Mouse (Mus musculus) adrenal gland, postnatal 4 days (tissue): Measurements from ENCODE around the gene Bcan. TPM values are rescaled to one million over a fixed set of nuclear protein-coding genes. Genes with fewer than 3 reads are reported as not detected.

ENCODE experiments used
- DNase-seq, 2 experiments: peaks; one replicate each; pipeline ENCODE4 v3.0.0; 2021 to 2022; ENCODE audit warnings: low spot score in 2 of 2, mixed read lengths in 2 of 2
- long read RNA-seq, 2 experiments: library from polyadenylated mRNA; stranded (forward); transcript quantifications; one replicate each; pipeline ENCODE4 v2.0.0; 2021
- total RNA-seq, 2 experiments: library from RNA; stranded (reverse); gene quantifications; 2 replicates each; pipeline ENCODE4 v1.2.3; 2021

The Bcan gene
- total RNA-seq: 10 to 100 TPM; 29.2 to 30.6 TPM
- long read RNA-seq, experiment 1, transcript Bcan-201 (14 exons, 3,141 nt): major isoform, 5 of 16 reads
- long read RNA-seq, experiment 1, partial matches to known transcripts: 9 of 16 reads
- long read RNA-seq, experiment 1, other reads (novel, unspliced or antisense): 2 of 16 reads
- long read RNA-seq, experiment 2, transcript Bcan-201 (14 exons, 3,141 nt): major isoform, 20 of 64 reads
- long read RNA-seq, experiment 2, partial matches to known transcripts: 29 of 64 reads
- long read RNA-seq, experiment 2, other reads (novel, unspliced or antisense): 12 of 64 reads

DNA sequence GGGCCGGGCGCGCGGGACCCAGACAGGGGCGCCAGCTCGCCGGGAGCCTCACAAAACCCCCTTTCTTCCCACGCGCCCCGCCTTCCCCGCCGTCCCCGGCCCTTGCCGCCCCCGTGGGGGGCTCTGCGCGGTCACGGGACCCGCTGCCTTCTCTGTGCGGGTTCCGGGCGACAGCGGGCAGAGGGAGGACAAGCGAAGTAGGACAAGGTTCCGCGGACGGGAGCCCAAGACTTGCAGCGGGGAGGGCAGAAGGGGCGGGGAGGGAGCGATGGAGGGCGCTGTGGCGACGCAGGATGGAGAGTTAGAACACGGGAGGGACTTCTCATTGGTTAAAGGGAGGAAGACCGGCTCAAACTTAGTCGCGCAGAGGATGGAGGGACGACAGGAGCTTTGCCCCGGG lies at the start of gene Bcan:
Gene Bcan (minus strand): TSS at position 50 of the 400 bp plus-strand sequence.
- DNase-seq: no peak

DNA sequence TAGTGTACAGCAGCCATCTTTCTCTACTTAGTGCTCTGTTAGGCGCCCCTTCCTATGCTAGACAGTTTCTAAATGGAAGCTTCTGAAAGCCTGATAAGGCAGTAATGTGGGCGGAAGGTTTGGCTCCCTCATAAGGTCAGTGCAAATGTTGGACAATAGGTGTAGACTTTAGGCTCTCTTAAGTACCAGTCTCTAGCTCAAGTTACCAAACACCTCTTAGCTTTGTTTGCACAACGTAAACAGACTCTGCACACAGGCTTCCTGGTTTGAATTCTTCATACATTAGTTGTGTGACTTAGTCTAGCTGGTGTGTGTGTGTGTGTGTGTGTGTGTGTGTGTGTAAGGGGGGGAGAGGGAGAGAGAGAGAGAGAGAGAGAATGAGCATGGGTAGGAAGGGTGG lies 49.5 kb upstream of the Bcan start:
- no peak for DNase-seq

- DNase-seq: peak; percentile 39 to 73
Measured at GRCm38 (mm10) chr3:88042661-88043421, 42.8 kb upstream of the Bcan start, which contains the start of gene Gpatch4. TSS of gene Gpatch4 (plus strand) at chr3:88043108.

DNA sequence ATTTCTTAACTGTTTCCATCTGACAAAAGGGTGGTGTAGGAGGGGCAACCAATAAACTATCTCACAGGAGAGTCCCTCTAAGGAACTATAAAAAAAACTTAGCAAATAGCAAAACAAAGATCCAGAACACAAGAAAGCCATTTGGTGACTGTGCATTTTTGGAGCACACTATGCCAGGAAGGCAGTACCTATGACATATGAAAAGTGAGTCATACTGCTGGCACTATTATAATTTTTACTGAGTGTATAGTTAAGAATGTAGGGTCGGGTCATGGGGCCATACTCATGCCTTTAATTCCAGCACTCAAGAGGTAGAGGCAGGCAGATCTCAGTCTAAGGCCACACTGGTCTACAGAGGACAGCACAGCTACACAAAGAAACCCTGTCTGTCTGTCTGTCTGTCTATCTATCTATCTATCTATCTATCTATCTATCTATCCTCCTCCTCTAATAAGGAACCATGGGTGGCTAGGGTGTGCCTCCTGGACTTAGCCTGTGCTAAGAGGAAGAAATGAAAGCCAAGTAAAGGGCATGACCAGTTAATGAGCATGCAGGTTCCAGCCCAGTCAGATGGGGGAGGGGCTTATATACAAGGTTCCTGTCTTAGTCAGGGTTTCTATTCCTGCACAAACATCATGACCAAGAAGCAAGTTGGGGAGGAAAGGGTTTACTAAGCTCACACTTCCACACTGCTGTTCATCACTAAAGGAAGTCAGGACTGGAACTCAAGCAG lies 35.7 kb upstream of the Bcan start:
- DNase-seq: no peak

DNA sequence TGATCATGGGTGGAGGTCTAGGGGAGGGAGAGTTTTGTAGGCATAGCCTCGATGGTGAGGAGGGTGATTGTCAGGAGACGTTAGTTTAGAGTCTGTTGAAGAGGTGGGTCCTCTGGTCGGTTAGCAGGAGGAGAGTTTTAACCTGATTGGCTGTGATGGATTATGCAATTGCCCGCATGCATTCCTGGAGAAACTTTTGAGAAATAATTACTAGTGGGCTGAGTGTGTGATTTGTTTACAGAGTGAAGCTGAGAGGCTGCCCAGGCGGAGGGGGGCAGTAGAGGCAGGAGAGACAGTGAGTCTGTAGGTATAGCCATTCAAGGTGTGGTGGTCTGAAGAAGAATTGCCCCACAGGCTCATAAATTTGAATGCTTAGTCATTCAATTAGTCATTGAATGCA lies 33.5 kb upstream of the Bcan start:
- no peak for DNase-seq

DNA sequence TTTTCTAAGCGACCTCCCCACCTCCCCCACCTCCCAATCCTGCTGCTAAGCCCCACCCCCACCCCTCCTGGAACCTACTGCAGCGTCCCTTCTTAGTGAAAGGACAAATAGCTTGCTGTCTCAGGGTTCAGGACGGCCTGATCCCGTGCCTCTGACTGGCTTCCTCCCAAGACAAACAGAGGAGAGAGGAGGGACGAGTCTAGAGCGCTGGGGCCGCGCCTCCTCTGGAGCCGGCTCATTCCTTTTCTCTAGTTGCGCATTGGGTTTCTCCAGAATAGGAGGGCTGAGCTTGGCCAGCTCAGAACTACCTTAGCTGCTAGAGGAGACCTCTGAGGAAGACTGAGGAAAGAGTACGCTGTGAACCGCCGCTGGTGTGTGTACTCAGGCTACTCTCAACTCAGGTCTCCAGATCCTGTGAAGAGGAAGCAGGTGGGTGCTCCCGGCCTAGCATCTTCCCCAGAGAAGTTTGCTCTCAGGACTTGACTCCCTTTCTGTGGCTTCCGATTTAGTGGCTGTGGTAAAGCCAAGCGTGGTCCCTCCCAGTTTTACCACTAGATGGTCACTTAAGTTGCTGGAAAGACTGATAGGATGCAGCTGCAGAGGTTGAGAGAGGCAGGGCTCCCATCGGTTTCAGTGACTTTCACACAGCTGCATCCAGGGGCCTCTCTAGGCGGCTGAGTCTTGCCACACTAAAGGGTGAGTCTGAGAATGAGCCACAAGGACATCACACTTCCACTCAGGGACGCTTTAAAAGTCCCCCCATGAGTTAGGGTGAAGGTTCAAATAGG lies 30.8 kb upstream of the Bcan start:
- peak in 1 of 2 experiments; percentile 13 for DNase-seq

GRCm38 (mm10) chr3:88027434-88028186 lies 27.6 kb upstream of the Bcan start, which contains the start of gene Hapln2:
TSS of gene Hapln2 (minus strand) at chr3:88027583.
- no peak for DNase-seq

GRCm38 (mm10) chr3:88026823-88027222 lies 26.8 kb upstream of the Bcan start:
- no peak for DNase-seq

DNA sequence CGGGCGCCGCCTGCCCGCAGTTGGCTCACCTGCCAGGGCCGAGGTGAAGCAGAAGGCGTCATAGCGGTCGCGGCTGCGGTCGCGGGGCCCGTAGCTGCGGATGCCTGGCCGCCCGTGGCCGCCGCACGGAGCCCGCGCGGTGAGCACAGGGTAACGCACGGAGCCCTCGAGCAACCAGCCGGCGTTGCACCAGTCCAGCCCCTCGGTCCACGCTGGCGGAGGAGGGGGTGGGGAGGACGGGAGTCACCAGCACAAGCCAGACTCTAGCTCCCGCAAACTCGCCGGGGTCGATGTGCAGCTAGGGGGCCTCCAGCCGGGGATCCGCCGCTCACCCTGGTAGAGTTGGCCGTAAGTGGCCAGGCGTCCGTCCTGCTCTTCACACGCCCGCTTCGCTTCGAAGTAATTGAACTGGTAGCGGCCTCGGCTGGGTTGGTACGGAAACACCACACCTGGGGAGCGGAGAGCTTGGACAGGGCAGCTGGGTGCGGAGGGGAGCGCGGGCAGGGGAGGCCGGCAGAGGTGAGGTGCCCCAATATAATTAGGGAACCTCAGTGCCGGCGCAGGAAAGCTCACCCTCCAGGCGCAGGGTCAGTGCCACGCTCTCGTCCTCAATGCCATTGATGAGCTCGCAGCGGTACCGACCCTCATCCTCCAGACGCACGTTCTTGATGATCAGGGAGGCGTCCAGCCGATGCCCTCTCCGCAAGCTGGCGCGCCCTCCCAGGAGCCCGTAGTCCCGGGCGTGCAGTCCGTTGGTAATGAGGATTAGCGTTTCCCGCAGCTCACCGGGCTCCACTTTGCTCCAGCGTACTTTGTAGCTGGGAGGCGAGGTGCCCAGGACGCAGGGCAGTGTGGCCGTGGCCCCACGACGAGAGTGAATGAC lies 23.4 kb upstream of the Bcan start:
- DNase-seq: no peak

DNA sequence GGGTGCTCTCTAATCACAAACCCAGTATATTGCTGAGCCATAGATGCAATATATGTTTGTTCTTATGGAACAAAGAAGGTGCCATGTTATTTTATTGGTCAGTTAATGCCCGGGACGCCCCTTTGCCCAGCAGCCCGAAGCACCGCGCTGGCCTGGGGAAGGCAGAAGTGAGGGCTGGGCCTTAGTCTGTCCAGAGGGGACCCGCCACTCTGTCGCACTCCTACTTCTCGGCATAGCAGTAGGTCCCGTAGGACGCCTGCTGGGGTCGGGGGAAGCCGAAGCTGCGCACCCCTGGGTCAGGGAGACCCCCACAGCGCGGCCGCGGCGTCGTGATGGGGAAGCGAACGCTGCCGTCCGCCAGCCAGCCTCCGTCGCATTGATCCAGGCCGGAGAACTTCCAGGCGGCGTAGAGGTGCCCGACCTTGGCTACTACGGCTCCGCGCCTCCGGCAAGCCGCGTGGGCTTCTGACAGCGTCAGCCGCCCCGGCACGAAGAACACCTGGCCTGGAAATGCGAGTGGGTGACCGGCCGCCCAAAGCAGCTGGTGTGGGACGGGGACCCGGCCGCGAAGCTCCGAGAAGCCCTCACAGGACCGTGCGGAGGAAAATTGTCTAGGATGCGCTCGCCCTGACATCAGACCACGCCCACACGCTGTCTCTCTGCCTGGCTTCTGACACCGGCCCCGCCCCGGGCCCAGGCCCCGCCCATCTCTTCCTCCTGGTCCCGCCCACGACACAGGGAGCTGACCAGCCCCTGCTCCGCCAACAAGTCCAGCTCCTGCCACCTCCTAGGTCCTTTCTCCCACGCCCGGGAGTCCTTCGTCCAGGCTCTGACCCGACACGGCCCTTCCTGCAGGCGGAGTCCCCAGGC lies 22.5 kb upstream of the Bcan start:
- DNase-seq: peak; percentile 76 to 78

DNA sequence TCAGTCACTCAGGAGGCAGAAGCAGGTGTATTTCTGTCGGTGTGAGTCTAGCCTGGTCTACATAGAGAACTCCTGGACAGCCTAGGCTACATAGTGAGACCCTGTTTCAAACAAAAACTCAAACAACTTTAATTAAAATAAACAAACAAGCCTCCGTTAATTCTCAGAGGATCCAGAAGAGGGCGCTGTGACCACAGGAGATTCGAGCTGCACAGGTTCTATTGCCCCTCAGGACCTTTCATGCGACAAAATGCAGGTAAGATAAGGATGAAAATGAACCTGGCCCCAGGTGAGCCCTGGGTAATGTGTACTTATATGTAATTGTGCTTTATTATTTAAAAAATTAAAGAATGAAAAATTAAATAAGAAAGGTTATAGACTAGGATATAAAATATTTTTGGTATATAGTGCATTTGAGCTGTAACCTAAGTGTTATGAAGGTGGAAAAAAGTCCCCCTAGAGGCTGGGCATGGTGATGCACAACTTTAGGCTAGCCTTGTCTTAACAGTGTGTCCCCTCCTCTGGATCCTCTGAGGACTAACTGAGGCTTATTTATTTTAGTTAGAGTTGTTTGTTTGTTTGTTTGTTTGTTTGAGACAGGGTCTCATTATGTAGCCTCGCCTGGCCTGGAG lies 10.7 kb upstream of the Bcan start:
- no peak for DNase-seq

GRCm38 (mm10) chr3:88005822-88006786 lies 6.1 kb upstream of the Bcan start:
- no peak for DNase-seq

GRCm38 (mm10) chr3:88002291-88002976 lies 2.4 kb upstream of the Bcan start:
- DNase-seq: no peak

- DNase-seq: no peak
Measured at GRCm38 (mm10) chr3:88000816-88001595, 976 bp upstream of the Bcan start.

DNA sequence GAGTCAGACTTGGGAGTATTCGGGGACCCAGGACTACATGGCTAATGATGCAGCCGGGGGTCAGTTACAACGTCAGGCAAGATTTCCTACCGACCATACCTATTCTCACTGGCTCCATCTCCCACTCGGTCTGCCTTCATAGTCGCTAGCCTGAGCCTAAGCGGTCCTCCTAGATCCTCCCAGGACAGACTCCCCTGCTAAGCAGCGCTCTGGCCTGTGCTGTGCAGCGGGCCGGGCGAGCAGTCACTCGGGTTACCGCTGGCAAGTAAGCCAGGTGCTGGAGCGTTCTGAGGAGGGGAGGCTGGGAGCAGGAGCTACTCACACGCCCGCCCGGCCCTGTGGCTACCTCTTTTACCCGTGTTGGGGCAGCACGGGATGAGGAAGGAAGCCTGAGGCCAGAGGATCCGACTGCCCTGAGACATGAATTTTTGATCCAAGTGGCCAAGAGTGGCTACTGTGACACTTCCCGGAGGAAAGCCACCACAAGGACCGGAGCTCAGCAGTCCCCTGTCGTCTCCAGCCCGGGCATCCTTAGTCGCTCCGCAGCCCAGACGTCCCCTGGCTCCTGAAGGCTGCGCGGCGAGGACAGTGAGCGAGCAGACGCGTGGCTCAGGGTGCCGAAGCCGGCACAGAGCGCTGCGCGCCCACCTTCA lies 661 bp downstream of the Bcan start:
- DNase-seq: no peak
